9 mouse cellular contexts compared by ENCODE assay signal in the genomic region with DNA sequence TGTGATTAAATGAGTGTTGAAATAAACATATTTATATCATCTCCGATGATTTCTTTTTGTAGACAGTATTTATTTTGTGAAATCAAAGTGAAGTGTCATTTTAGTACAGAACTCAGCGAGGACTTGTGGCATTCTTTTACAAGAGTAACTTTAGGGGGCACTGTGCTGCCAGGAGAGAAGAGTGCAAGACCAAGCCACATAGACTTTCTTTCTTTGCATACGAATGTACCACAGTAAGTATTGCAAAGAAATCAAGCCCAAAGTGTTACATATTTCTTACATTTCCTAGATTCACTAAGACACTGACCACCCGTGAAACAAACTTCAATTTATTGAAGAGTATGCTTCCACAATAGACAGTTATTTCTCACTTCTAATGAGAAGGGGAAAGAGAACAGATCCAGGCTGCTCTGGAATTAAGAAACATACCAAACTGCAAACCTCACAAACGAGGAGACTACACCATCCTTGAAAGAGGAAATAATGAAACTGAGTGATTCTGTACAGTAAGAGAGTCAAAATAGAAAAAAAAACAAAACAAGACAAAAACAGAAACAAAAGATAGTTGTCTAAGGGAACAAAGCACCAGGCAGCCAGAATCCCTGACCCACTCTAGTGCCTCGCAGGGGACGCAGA.
DNase-seq lines count a peak whose midpoint lies in the region; ATAC-seq and TF ChIP-seq lines count a peak whose summit lies in the region.
"Had no signal": no experiment of that assay in that cellular context is flagged by ENCODE, and none has a peak within 500 bp of the region (broad histone marks: within the 10 kb centered on the region; RNA-seq: fewer than 3 reads in every experiment).

No protein-coding gene starts in this region.

- DNase-seq in heart, adult 11 months, result no peak
- DNase-seq in ES-CJ7 (ENCODE audit: low read depth, low spot score), result peak; percentile 10
- peak; percentile 72 for DNase-seq in forebrain, postnatal 0 days
- DNase-seq in left cerebral cortex, postnatal 36 days (ENCODE audit: low spot score in 2 of 2), result peak; percentile 11 to 18
- no peak for DNase-seq in thymus, postnatal 25 days
- DNase-seq in thymus, postnatal 14 days, result no peak
- no peak for DNase-seq in spleen, postnatal 14 days (ENCODE audit: low spot score in 2 of 2)

- no peak overlapping the region for H3K9ac ChIP-seq in heart, embryonic 14.5 days (ENCODE audit: low read length)
- no peak overlapping the region for H3K9ac ChIP-seq in forebrain, postnatal 0 days

- WGBS in heart, embryonic 14.5 days, result 29% methylated on average over 7 of the region's 7 CpGs
- WGBS in forebrain, postnatal 0 days, result 13% methylated on average over 7 of the region's 7 CpGs

- peak overlapping the region; percentile 43 for H3K4me2 ChIP-seq in heart, embryonic 14.5 days (ENCODE audit: low read length)
- no peak overlapping the region for H3K4me2 ChIP-seq in forebrain, postnatal 0 days (ENCODE audit: low read depth)

- no peak overlapping the region for H3K27ac ChIP-seq in heart, embryonic 14.5 days (replicated peaks in 1 of 2; ENCODE audit: control insufficient read depth in 1 of 2, insufficient read depth in 1 of 2, low read depth in 2 of 2, low read length in 2 of 2)
- H3K27ac ChIP-seq in forebrain, postnatal 0 days (ENCODE audit: low read depth, low read length), result no peak overlapping the region

- H3K36me3 ChIP-seq in heart, embryonic 14.5 days (ENCODE audit: control insufficient read depth, insufficient read depth, low read length), result no peaks in the 10 kb centered on the region
- no peaks in the 10 kb centered on the region for H3K36me3 ChIP-seq in forebrain, postnatal 0 days (ENCODE audit: insufficient read depth)

- H3K4me1 ChIP-seq in heart, embryonic 14.5 days (ENCODE audit: control insufficient read depth in 2 of 2, insufficient read depth in 2 of 2, low read length in 2 of 2), result no peaks in the 10 kb centered on the region
- H3K4me1 ChIP-seq in forebrain, postnatal 0 days (ENCODE audit: insufficient read depth), result no peaks in the 10 kb centered on the region

- peak; percentile 72 for TF ChIP-seq CTCF in forebrain, postnatal 0 days (IDR thresholded peaks at IDR 0.05; ENCODE audit: low read depth)

- no peaks in the 10 kb centered on the region for H3K27me3 ChIP-seq in heart, embryonic 14.5 days (ENCODE audit: control insufficient read depth, insufficient read depth, low read length)
- H3K27me3 ChIP-seq in forebrain, postnatal 0 days (ENCODE audit: insufficient read depth, low read length), result no peaks in the 10 kb centered on the region

- intact Hi-C loops in left cerebral cortex, postnatal 36 days (cut with DNase I), result loop anchor here (5.0 kb wide), 1 partner anchor 847 kb away; a partner anchor contains a TSS

- no peaks in the 10 kb centered on the region for H3K9me3 ChIP-seq in heart, embryonic 14.5 days (ENCODE audit: control insufficient read depth, low read length)
- H3K9me3 ChIP-seq in forebrain, postnatal 0 days (ENCODE audit: low read length), result no peaks in the 10 kb centered on the region

- no peak for ATAC-seq in heart, embryonic 14.5 days (ENCODE audit: insufficient number of reproducible peaks, insufficient read depth, low FRiP score, low read depth)
- peak; percentile 70; the same call in 1 of the 2 replicates for ATAC-seq in forebrain, postnatal 0 days

- H3K4me3 ChIP-seq in heart, embryonic 14.5 days (ENCODE audit: control insufficient read depth in 1 of 2, insufficient read depth in 1 of 2, low read depth in 1 of 2, low read length in 2 of 2), result no peak overlapping the region
- no peak overlapping the region for H3K4me3 ChIP-seq in forebrain, postnatal 0 days (ENCODE audit: low read depth, low read length)
- H3K4me3 ChIP-seq: erythroblast, embryonic 14.5 days had no signal

Comparison
In these comparisons a context has a peak if more than half of its experiments do, and no peak if none do; other contexts are left out.
1. DNase-seq: peak in ES-CJ7 (single experiment), forebrain, postnatal 0 days (single experiment) and left cerebral cortex, postnatal 36 days (2 of 2); none in heart, adult 11 months (single experiment), thymus, postnatal 25 days (single experiment), thymus, postnatal 14 days (single experiment) and spleen, postnatal 14 days (0 of 2).